ENCODE assay signal across 15 mouse cellular contexts in the genomic region with DNA sequence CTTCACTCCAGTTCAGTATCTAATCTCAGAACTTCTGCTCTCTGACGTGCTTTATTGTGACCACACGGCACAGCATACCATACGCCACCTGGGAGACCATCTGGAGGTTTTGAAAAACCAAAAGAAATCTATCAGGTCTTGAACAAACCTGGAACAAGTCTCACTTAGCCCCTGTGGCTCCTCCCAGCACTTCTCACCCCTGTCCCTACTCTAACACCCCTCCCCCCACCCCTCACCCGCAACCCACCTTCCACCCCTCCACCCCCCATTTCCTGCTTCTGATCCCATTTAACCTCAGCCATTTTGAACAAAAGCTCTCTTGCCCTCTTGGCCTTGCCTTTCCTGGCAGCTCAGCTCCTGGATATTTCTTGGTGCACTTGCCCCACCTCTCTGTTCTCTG. TPM values are rescaled to one million over a fixed set of nuclear protein-coding genes. Genes with fewer than 3 reads are reported as not detected.
DNase-seq lines count a peak whose midpoint lies in the region; ATAC-seq lines count a peak whose summit lies in the region.
"Had no signal": no experiment of that assay in that cellular context is flagged by ENCODE, and none has a peak within 500 bp of the region (broad histone marks: within the 10 kb centered on the region; RNA-seq: fewer than 3 reads in every experiment).

No protein-coding gene starts in this region.

- no peak overlapping the region for H3K4me2 ChIP-seq in kidney, embryonic 14.5 days (replicated peaks; ENCODE audit: low read depth, low read length)
- no peak overlapping the region for H3K4me2 ChIP-seq in forebrain, embryonic 13.5 days
- H3K4me2 ChIP-seq: liver, embryonic 15.5 days had no signal

- H3K9ac ChIP-seq in kidney, embryonic 14.5 days (ENCODE audit: low read depth, low read length) = no peak overlapping the region
- H3K9ac ChIP-seq in forebrain, embryonic 13.5 days = no peak overlapping the region
- H3K9ac ChIP-seq: forebrain, postnatal 0 days; liver, embryonic 15.5 days had no signal

- H3K4me1 ChIP-seq in kidney, embryonic 14.5 days (ENCODE audit: control insufficient read depth, insufficient read depth, low read length) = no peaks in the 10 kb centered on the region
- no peaks in the 10 kb centered on the region for H3K4me1 ChIP-seq in forebrain, embryonic 13.5 days
- H3K4me1 ChIP-seq: liver, embryonic 15.5 days had no signal

- no peak overlapping the region for H3K27ac ChIP-seq in kidney, embryonic 14.5 days (ENCODE audit: low read depth, low read length)
- H3K27ac ChIP-seq in forebrain, embryonic 13.5 days = no peak overlapping the region
- H3K27ac ChIP-seq: liver, embryonic 15.5 days; macrophage had no signal

- DNase-seq in adrenal gland, adult 2 months = peak; percentile 26
- no peak for DNase-seq in adrenal gland, postnatal 10 days
- peak; percentile 11 to 21 for DNase-seq in kidney, postnatal 36 days
- DNase-seq in naive thymus-derived CD4-positive, alpha-beta T cell, adult 2 months (ENCODE audit: low read depth) = peak; percentile 59
- DNase-seq in left cerebral cortex, postnatal 25 days (ENCODE audit: low spot score in 2 of 2) = no peak
- DNase-seq in cerebellum, postnatal 14 days = no peak
- DNase-seq: cerebellum, postnatal 10 days; forebrain, postnatal 0 days; gastrocnemius, postnatal 36 days; left cerebral cortex, postnatal 4 days had no signal

- intact Hi-C loops in left cerebral cortex, postnatal 25 days (cut with DNase I) = no loop called here

- H3K4me3 ChIP-seq in kidney, embryonic 14.5 days (ENCODE audit: low read length) = no peak overlapping the region
- H3K4me3 ChIP-seq in forebrain, embryonic 13.5 days = no peak overlapping the region
- H3K4me3 ChIP-seq: liver, embryonic 15.5 days had no signal

- no peaks in the 10 kb centered on the region for H3K27me3 ChIP-seq in kidney, embryonic 14.5 days (ENCODE audit: control insufficient read depth, insufficient read depth, low read length)
- no peaks in the 10 kb centered on the region for H3K27me3 ChIP-seq in forebrain, embryonic 13.5 days
- H3K27me3 ChIP-seq: liver, embryonic 15.5 days had no signal

- no peaks in the 10 kb centered on the region for H3K36me3 ChIP-seq in kidney, embryonic 14.5 days (ENCODE audit: control insufficient read depth, insufficient read depth, low read length)
- no peaks in the 10 kb centered on the region for H3K36me3 ChIP-seq in forebrain, embryonic 13.5 days (ENCODE audit: poor library complexity, severe bottlenecking)
- H3K36me3 ChIP-seq: G1E; liver, embryonic 15.5 days had no signal

- ATAC-seq in kidney, embryonic 14.5 days (ENCODE audit: low FRiP score, low TSS enrichment) = no peak
- no peak for ATAC-seq in forebrain, embryonic 13.5 days
- ATAC-seq: forebrain, postnatal 0 days had no signal

- no peaks in the 10 kb centered on the region for H3K9me3 ChIP-seq in kidney, embryonic 14.5 days (ENCODE audit: control insufficient read depth, low read length)
- no peaks in the 10 kb centered on the region for H3K9me3 ChIP-seq in forebrain, embryonic 13.5 days (replicated peaks)
- H3K9me3 ChIP-seq: liver, embryonic 15.5 days had no signal

- 56% methylated on average over 4 of the region's 4 CpGs for WGBS in kidney, embryonic 14.5 days
- 75% methylated on average over 4 of the region's 4 CpGs for WGBS in forebrain, embryonic 13.5 days

RNA-seq across cellular contexts. Expression of gene Sp100, which starts 30.4 kb away (rescaled TPM):
- 10 to 100 TPM; 19.1 to 21.0 TPM for total RNA-seq in adrenal gland, adult 2 months (2021)
- polyA plus RNA-seq in adrenal gland, adult 2 months (2012; rRNA removed) = 2.7 and 2.9 TPM in 2 replicates
- 10 to 100 TPM; 13.8 to 19.8 TPM for total RNA-seq in adrenal gland, postnatal 10 days (2021)
- 1.3 and 1.5 TPM in 2 replicates for polyA plus RNA-seq in kidney, embryonic 14.5 days (2014; fragmentation: Nextera tagmentation; extraction: Ambion mirVana)
- total RNA-seq in left cerebral cortex, postnatal 25 days (2021) = 1 to 10 TPM; 1.4 to 3.3 TPM
- polyA plus RNA-seq in forebrain, embryonic 13.5 days (2015; fragmentation: Nextera tagmentation; extraction: Ambion mirVana) = 0.14 and 0.21 TPM in 2 replicates
- polyA plus RNA-seq: G1E had no signal

Comparison
In these comparisons a context has a peak if more than half of its experiments do, and no peak if none do; other contexts are left out.
1. DNase-seq: peak in adrenal gland, adult 2 months (single experiment), kidney, postnatal 36 days (2 of 2) and naive thymus-derived CD4-positive, alpha-beta T cell, adult 2 months (single experiment); none in adrenal gland, postnatal 10 days (single experiment), left cerebral cortex, postnatal 25 days (0 of 2) and cerebellum, postnatal 14 days (0 of 2).